Mouse (Mus musculus) MEL (cell line): ENCODE measurements at regions not wholly inside any gene's neighbourhood (a gene's known extent, or its start where the extent isn't known, plus 50 kb on each side); places are given as distances from the start of the nearest gene placed in this dataset.

Experiments
- DNase-seq: peaks from one replicate; pipeline ENCODE4 v3.0.0; 2011; ENCODE audit warnings: low read depth, low spot score
- H3K27ac ChIP-seq: 2 replicates; pipeline ENCODE4 v1.5.1; 2012; ENCODE audit warnings: low read depth, mild to moderate bottlenecking, control low read depth, low read length, moderate library complexity; ENCODE audit not compliant: control insufficient read depth
- H3K27me3 ChIP-seq, 2 experiments: fragments of 150-350 bp in 1 of 2; sonication (generic) in 1 of 2; 2 replicates each; pipeline ENCODE4 v1.6.1; 2012; ENCODE audit warnings: low read length in 2 of 2, mild to moderate bottlenecking in 2 of 2, improper control_type of control experiment in 1 of 2, moderate library complexity in 1 of 2; ENCODE audit not compliant: insufficient read depth in 2 of 2, control insufficient read depth in 1 of 2
- H3K36me3 ChIP-seq, 2 experiments: 2 replicates each; pipeline ENCODE4 v1.6.1; 2012 to 2014; ENCODE audit warnings: low read length in 2 of 2, improper control_type of control experiment in 1 of 2, inconsistent platforms in 1 of 2, mild to moderate bottlenecking in 1 of 2; ENCODE audit not compliant: insufficient read depth in 2 of 2, control insufficient read depth in 1 of 2
- H3K4me1 ChIP-seq, 2 experiments: fragments of 150-350 bp in 1 of 2; sonication (generic) in 1 of 2; 2 replicates each; pipeline ENCODE4 v1.6.1; 2012; ENCODE audit warnings: low read length in 2 of 2, improper control_type of control experiment in 1 of 2, mild to moderate bottlenecking in 1 of 2; ENCODE audit not compliant: insufficient read depth in 2 of 2, control insufficient read depth in 1 of 2
- H3K4me3 ChIP-seq, 2 experiments: fragments of 150-350 bp in 1 of 2; sonication (generic) in 1 of 2; 2 replicates each; pipeline ENCODE4 v1.5.1; 2012; ENCODE audit warnings: low read depth in 2 of 2, low read length in 2 of 2, mild to moderate bottlenecking in 2 of 2, moderate library complexity in 2 of 2, control low read depth in 1 of 2, improper control_type of control experiment in 1 of 2; ENCODE audit not compliant: control insufficient read depth in 1 of 2, insufficient read depth in 1 of 2
- H3K79me2 ChIP-seq: 2 replicates; pipeline ENCODE4 v1.6.1; 2012; ENCODE audit warnings: mild to moderate bottlenecking, low read length, moderate library complexity; ENCODE audit not compliant: control insufficient read depth, poor library complexity, insufficient read depth
- H3K9ac ChIP-seq: 2 replicates; pipeline ENCODE4 v1.6.1; 2012; ENCODE audit warnings: low read depth, mild to moderate bottlenecking, control low read depth, low read length, moderate library complexity; ENCODE audit not compliant: control insufficient read depth, poor library complexity, severe bottlenecking
- H3K9me3 ChIP-seq: fragments of 150-350 bp; sonication (generic); replicated peaks from 2 replicates; pipeline ENCODE4 v1.6.1; 2012; ENCODE audit warnings: mild to moderate bottlenecking, low read length, improper control_type of control experiment, moderate library complexity; ENCODE audit not compliant: insufficient read depth
- BHLHE40 ChIP-seq: IDR thresholded peaks from 2 replicates; pipeline ENCODE4 v1.6.1; 2012; ENCODE audit warnings: low read depth, mild to moderate bottlenecking, inconsistent platforms, low read length, improper control_type of control experiment, borderline replicate concordance
- CHD1 ChIP-seq: IDR thresholded peaks from 2 replicates; pipeline ENCODE4 v1.6.1; 2012; ENCODE audit warnings: low read depth, mild to moderate bottlenecking, inconsistent platforms, low read length, improper control_type of control experiment
- CHD2 ChIP-seq: IDR thresholded peaks from 2 replicates; pipeline ENCODE4 v1.6.1; 2011; ENCODE audit warnings: low read length, improper control_type of control experiment
- CTCF ChIP-seq, 3 experiments: IDR thresholded peaks in 2 of 3; conservative IDR thresholded peaks in 1 of 3; 2 replicates each; pipeline ENCODE4 v1.5.1; 2011 to 2012; ENCODE audit warnings: low read length in 3 of 3, low read depth in 2 of 3, mild to moderate bottlenecking in 2 of 3, improper control_type of control experiment in 1 of 3, inconsistent platforms in 1 of 3, mixed read lengths in 1 of 3, moderate library complexity in 1 of 3; ENCODE audit not compliant: control insufficient read depth in 1 of 3, insufficient read depth in 1 of 3, poor library complexity in 1 of 3, severe bottlenecking in 1 of 3
- E2F4 ChIP-seq: IDR thresholded peaks from 2 replicates; pipeline ENCODE4 v1.6.1; 2011; ENCODE audit warnings: low read depth, low read length, improper control_type of control experiment, borderline replicate concordance
- ELF1 ChIP-seq: IDR thresholded peaks from 2 replicates; pipeline ENCODE4 v1.6.1; 2014; ENCODE audit warnings: low read depth, mild to moderate bottlenecking, inconsistent platforms, low read length, improper control_type of control experiment, moderate library complexity
- ETS1 ChIP-seq: IDR thresholded peaks from 2 replicates; pipeline ENCODE4 v1.6.1; 2012; ENCODE audit warnings: low read depth, mild to moderate bottlenecking, inconsistent platforms, low read length, improper control_type of control experiment, moderate library complexity
- GABPA ChIP-seq: IDR thresholded peaks from 2 replicates; pipeline ENCODE4 v1.6.1; 2012; ENCODE audit warnings: low read depth, mild to moderate bottlenecking, inconsistent platforms, low read length, improper control_type of control experiment, moderate library complexity
- GATA1 ChIP-seq: IDR thresholded peaks from 2 replicates; pipeline ENCODE4 v1.6.1; 2011; ENCODE audit warnings: low read depth, low read length, improper control_type of control experiment
- HCFC1 ChIP-seq: IDR thresholded peaks from 2 replicates; pipeline ENCODE4 v1.6.1; 2012; ENCODE audit warnings: low read depth, mild to moderate bottlenecking, inconsistent platforms, low read length, improper control_type of control experiment, moderate library complexity
- KAT2A ChIP-seq: conservative IDR thresholded peaks from 2 replicates; pipeline ENCODE4 v1.6.1; 2012; ENCODE audit warnings: low read depth, low read length, improper control_type of control experiment, inconsistent platforms
- MAFK ChIP-seq: IDR thresholded peaks from 2 replicates; pipeline ENCODE4 v1.6.1; 2011; ENCODE audit warnings: low read depth, mild to moderate bottlenecking, low read length, improper control_type of control experiment, borderline replicate concordance
- MAX ChIP-seq: IDR thresholded peaks from 2 replicates; pipeline ENCODE4 v1.6.1; 2011; ENCODE audit warnings: low read length, improper control_type of control experiment
- MAZ ChIP-seq: IDR thresholded peaks from 2 replicates; pipeline ENCODE4 v1.6.1; 2012; ENCODE audit warnings: low read depth, mild to moderate bottlenecking, inconsistent platforms, low read length, improper control_type of control experiment
- MEF2A ChIP-seq: IDR thresholded peaks from 2 replicates; pipeline ENCODE4 v1.6.1; 2014; ENCODE audit warnings: low read depth, mild to moderate bottlenecking, inconsistent platforms, low read length, improper control_type of control experiment; ENCODE audit not compliant: poor library complexity, insufficient replicate concordance, severe bottlenecking; ENCODE audit errors: extremely low read depth
- MXI1 ChIP-seq: IDR thresholded peaks from 2 replicates; pipeline ENCODE4 v1.6.1; 2011; ENCODE audit warnings: mild to moderate bottlenecking, low read depth, low read length, improper control_type of control experiment
- MYB ChIP-seq: IDR thresholded peaks from 2 replicates; pipeline ENCODE4 v1.6.1; 2011; ENCODE audit warnings: mild to moderate bottlenecking, low read depth, low read length, improper control_type of control experiment
- NELFE ChIP-seq: IDR thresholded peaks from 2 replicates; pipeline ENCODE4 v1.6.1; 2011; ENCODE audit warnings: low read depth, low read length, improper control_type of control experiment
- POLR2A ChIP-seq, 2 experiments: IDR thresholded peaks; 2 replicates each; pipeline ENCODE4 v1.6.1; 2011 to 2012; ENCODE audit warnings: low read length in 2 of 2, mild to moderate bottlenecking in 2 of 2, control low read depth in 1 of 2, improper control_type of control experiment in 1 of 2, low read depth in 1 of 2, moderate library complexity in 1 of 2; ENCODE audit not compliant: control insufficient read depth in 1 of 2, insufficient read depth in 1 of 2, poor library complexity in 1 of 2
- RCOR1 ChIP-seq: IDR thresholded peaks from 2 replicates; pipeline ENCODE4 v1.6.1; 2012; ENCODE audit warnings: low read depth, mild to moderate bottlenecking, inconsistent platforms, low read length, improper control_type of control experiment
- SIN3A ChIP-seq: IDR thresholded peaks from 2 replicates; pipeline ENCODE4 v1.6.1; 2012; ENCODE audit warnings: low read length, improper control_type of control experiment, inconsistent platforms
- SMC3 ChIP-seq: IDR thresholded peaks from 2 replicates; pipeline ENCODE4 v1.6.1; 2011; ENCODE audit warnings: low read depth, low read length, improper control_type of control experiment
- TAL1 ChIP-seq: IDR thresholded peaks from 2 replicates; pipeline ENCODE4 v1.6.1; 2012; ENCODE audit warnings: mild to moderate bottlenecking, inconsistent platforms, low read length, moderate library complexity, mixed read lengths
- TBP ChIP-seq: IDR thresholded peaks from 2 replicates; pipeline ENCODE4 v1.8.0; 2011; ENCODE audit warnings: low read depth, low read length, improper control_type of control experiment
- USF2 ChIP-seq, 2 experiments: IDR thresholded peaks; 2 replicates each; pipeline ENCODE4 v1.6.1; 2011 to 2012; ENCODE audit warnings: improper control_type of control experiment in 2 of 2, low read length in 2 of 2, borderline replicate concordance in 1 of 2, inconsistent platforms in 1 of 2, low read depth in 1 of 2, mild to moderate bottlenecking in 1 of 2; ENCODE audit not compliant: insufficient read depth in 1 of 2
- ZKSCAN1 ChIP-seq: IDR thresholded peaks from 2 replicates; pipeline ENCODE4 v1.6.1; 2012; ENCODE audit warnings: low read depth, mild to moderate bottlenecking, inconsistent platforms, low read length, improper control_type of control experiment, moderate library complexity
- ZMIZ1 ChIP-seq: IDR thresholded peaks from 2 replicates; pipeline ENCODE4 v1.6.1; 2012; ENCODE audit warnings: low read depth, mild to moderate bottlenecking, inconsistent platforms, low read length, improper control_type of control experiment, moderate library complexity
- ZNF384 ChIP-seq: IDR thresholded peaks from 2 replicates; pipeline ENCODE4 v1.6.1; 2012; ENCODE audit warnings: low read depth, mild to moderate bottlenecking, inconsistent platforms, low read length, improper control_type of control experiment

- Histone ChIP-seq H3K36me3 (no peaks in the 10 kb centered on the region), H3K27ac (no peak overlapping the region), H3K27me3 (peaks cover 0 to 2% of the 10 kb centered on the region in 2 experiments), H3K9ac (no peak overlapping the region), H3K4me1 (no peaks in the 10 kb centered on the region)
- no peak for DNase-seq
- TF ChIP-seq ELF1 (no peak), CTCF (IDR thresholded peaks at IDR 0.05 in 2 of 3, conservative IDR thresholded peaks at IDR 0.05 in 1 of 3; ENCODE audit: control insufficient read depth in 1 of 3, insufficient read depth in 1 of 3, low read depth in 2 of 3, low read length in 3 of 3, poor library complexity in 1 of 3, severe bottlenecking in 1 of 3) (no peak), BHLHE40 (no peak), ZNF384 (no peak), TAL1 (no peak), NELFE (no peak), ZMIZ1 (no peak), MAZ (no peak), MEF2A (no peak), E2F4 (no peak), HCFC1 (no peak), MAX (no peak), MXI1 (no peak), USF2 (IDR thresholded peaks at IDR 0.05; ENCODE audit: borderline replicate concordance in 1 of 2, insufficient read depth in 1 of 2, low read depth in 1 of 2, low read length in 2 of 2) (no peak), MAFK (no peak), MYB (no peak), CHD1 (no peak)
- TF ChIP-seq, all 39 proteins: peak for 0
- Histone ChIP-seq H3K4me3 (no peak overlapping the region), H3K9me3 (no peaks in the 10 kb centered on the region), H3K79me2 (no peaks in the 10 kb centered on the region)
Measured at GRCm38 (mm10) chr6:31043368-31043767, 84.5 kb upstream of the Klf14 start.

GRCm38 (mm10) chr6:31043919-31044318 lies 85.0 kb upstream of the Klf14 start:
- Histone ChIP-seq H3K4me1 (no peaks in the 10 kb centered on the region), H3K9ac (no peak overlapping the region), H3K27me3 (peaks cover 0 to 2% of the 10 kb centered on the region in 2 experiments), H3K27ac (no peak overlapping the region), H3K36me3 (no peaks in the 10 kb centered on the region), H3K4me3 (no peak overlapping the region), H3K79me2 (no peaks in the 10 kb centered on the region), H3K9me3 (no peaks in the 10 kb centered on the region)
- TF ChIP-seq E2F4 (no peak), RCOR1 (no peak), SMC3 (no peak), KAT2A (no peak), MAZ (no peak), HCFC1 (no peak), GATA1 (no peak), MEF2A (no peak), POLR2A (IDR thresholded peaks at IDR 0.05; ENCODE audit: control insufficient read depth in 1 of 2, insufficient read depth in 1 of 2, low read depth in 1 of 2, low read length in 2 of 2, poor library complexity in 1 of 2) (no peak), ETS1 (no peak), CHD2 (no peak), ZMIZ1 (no peak), MXI1 (no peak), SIN3A (no peak), ZNF384 (no peak), ZKSCAN1 (no peak), GABPA (no peak), MAX (no peak), TBP (no peak)
- DNase-seq, result no peak
